Mouse (Mus musculus): Measurements from ENCODE around the gene Lig3.

- TF ChIP-seq EP300 (IDR thresholded peaks at IDR 0.05; ENCODE audit: low read depth): no peak
- no peak for TF ChIP-seq CTCF (IDR thresholded peaks at IDR 0.05; ENCODE audit: low read depth)
These were observed 2.5 kb downstream of the Lig3 start for GRCm38 (mm10) chr11:82783453-82783852.

Data from liver, embryonic 14.5 days (tissue).